Mouse (Mus musculus) frontal cortex, postnatal 25 days (tissue): ENCODE data around the gene Alg9.

Experiments
- DNase-seq, 2 experiments: peaks; one replicate each; pipeline ENCODE4 v3.0.0; 2022; ENCODE audit warnings: low spot score in 2 of 2

The Alg9 gene

GRCm38 (mm10) chr9:50852634-50853349 lies 78.0 kb downstream of the Alg9 start:
- DNase-seq, result no peak

- no peak for DNase-seq
These were observed 79.6 kb downstream of the Alg9 start for GRCm38 (mm10) chr9:50854376-50854775.

- no peak for DNase-seq
These were observed 80.4 kb downstream of the Alg9 start for GRCm38 (mm10) chr9:50855133-50855766.

GRCm38 (mm10) chr9:50855780-50856179 lies 81.0 kb downstream of the Alg9 start:
- no peak for DNase-seq

- peak; percentile 86 to 89 for DNase-seq
These were observed 81.7 kb downstream of the Alg9 start for GRCm38 (mm10) chr9:50856341-50857081.

- no peak for DNase-seq
These were observed 82.3 kb downstream of the Alg9 start for GRCm38 (mm10) chr9:50857082-50857641.

GRCm38 (mm10) chr9:50858681-50859080 lies 83.9 kb downstream of the Alg9 start:
- DNase-seq, result no peak

- DNase-seq, result no peak
These were observed 86.5 kb downstream of the Alg9 start for GRCm38 (mm10) chr9:50861119-50861839.

- DNase-seq, result no peak
These were observed 89.0 kb downstream of the Alg9 start for GRCm38 (mm10) chr9:50863824-50864223.

GRCm38 (mm10) chr9:50864877-50865276 lies 90.1 kb downstream of the Alg9 start:
- DNase-seq, result no peak

GRCm38 (mm10) chr9:50865803-50866202 lies 91.0 kb downstream of the Alg9 start:
- DNase-seq, result no peak

GRCm38 (mm10) chr9:50867015-50867414 lies 92.2 kb downstream of the Alg9 start:
- no peak for DNase-seq

- no peak for DNase-seq
These were observed 93.4 kb downstream of the Alg9 start for GRCm38 (mm10) chr9:50868182-50868581.

GRCm38 (mm10) chr9:50873210-50873609 lies 98.4 kb downstream of the Alg9 start:
- DNase-seq, result no peak

- no peak for DNase-seq
These were observed 99.2 kb downstream of the Alg9 start for GRCm38 (mm10) chr9:50874031-50874430.

- no peak for DNase-seq
These were observed 100.7 kb downstream of the Alg9 start for GRCm38 (mm10) chr9:50875470-50875869.

- no peak for DNase-seq
These were observed 101.5 kb downstream of the Alg9 start for GRCm38 (mm10) chr9:50876287-50876686.

GRCm38 (mm10) chr9:50877431-50877830 lies 102.6 kb downstream of the Alg9 start:
- DNase-seq, result no peak

GRCm38 (mm10) chr9:50882183-50882582 lies 107.4 kb downstream of the Alg9 start:
- no peak for DNase-seq

GRCm38 (mm10) chr9:50884093-50884492 lies 109.3 kb downstream of the Alg9 start:
- no peak for DNase-seq

GRCm38 (mm10) chr9:50884741-50885599 lies 110.2 kb downstream of the Alg9 start:
- DNase-seq, result peak in 1 of 2 experiments; percentile 25
